Mouse (Mus musculus) neural tube, embryonic 10.5 days (tissue): ENCODE measurements around the gene Slc2a5.

Experiments
- DNase-seq: peaks from one replicate; pipeline ENCODE4 v3.0.0-alpha.2; 2017; ENCODE audit warnings: low spot score; ENCODE audit errors: extremely low spot score

Gene Slc2a5

DNA sequence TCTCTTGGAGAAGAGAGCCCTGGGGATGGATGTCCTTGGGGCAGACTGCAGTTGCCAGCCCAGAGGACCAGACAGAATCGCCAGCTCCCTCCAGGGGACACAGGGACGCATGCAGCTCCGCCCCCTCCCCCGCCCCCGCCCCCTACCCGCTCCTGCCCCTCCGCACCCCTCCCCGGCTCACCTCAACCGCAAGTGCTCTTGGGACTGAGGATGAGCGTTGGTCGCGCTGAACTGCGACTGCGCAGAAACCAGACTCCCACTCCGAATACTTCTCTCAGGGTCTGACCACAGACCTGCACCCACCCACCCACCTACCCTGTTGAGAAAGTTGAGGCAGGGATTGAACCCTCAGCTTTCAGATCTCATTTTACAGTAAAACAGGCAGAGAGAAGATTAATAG is at the start of gene Slc2a5:
Slc2a5 (plus strand) TSS at position 229 of the 400 bp plus-strand sequence.
- DNase-seq, result peak; percentile 53

DNA sequence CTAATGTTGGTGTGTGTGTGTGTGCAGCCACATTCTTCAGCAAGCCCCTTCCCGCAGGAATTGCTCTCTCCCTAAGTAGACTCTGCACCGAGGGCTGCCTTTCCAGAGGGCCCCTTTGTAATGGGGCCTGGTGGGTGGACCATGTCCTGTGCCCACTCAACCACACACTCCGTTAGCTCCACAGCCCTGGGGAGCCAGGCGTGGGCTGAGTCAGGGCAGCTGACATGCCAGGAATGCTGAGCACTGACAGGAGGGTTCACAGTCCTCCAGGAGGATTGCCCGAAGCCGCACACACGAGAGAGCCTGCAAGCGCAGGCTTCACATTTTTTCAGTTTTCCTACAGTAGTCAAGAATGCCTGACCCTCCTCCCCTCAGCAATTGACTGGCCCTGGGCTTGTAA is 48.9 kb upstream of the Slc2a5 start:
- no peak for DNase-seq

DNA sequence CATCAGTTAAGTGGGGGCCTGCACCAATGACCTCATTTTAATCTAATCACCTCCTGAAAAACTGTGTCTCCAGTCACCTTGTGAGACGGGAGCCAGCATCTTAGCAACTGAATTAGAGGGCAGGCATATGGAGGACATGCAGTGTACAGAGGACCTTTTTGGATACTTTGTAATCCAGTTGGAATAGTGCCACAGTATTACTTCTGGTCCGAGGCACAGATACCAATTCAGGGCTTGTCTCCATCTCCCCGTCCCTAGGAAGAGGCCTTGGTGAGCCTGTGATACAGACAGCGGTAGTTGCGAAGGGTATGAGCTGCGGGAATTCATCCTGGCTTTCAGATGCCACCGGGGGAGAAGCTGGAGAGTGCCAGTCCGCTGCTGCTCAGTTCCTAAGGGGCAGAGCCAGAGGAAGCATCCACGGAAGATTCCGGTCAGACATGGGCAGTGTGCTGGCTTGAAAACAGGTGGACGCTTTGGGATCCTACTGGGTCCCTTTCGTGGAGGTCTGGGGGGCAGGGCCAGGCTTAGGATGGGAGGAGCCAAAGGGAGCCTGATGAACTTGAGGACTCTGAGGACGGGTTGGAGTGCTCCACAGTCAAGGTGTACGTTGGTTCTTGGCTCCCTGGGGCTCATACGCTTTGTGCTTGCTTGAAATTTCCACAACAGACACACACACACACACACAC is 46.5 kb upstream of the Slc2a5 start:
- DNase-seq, result no peak

DNA sequence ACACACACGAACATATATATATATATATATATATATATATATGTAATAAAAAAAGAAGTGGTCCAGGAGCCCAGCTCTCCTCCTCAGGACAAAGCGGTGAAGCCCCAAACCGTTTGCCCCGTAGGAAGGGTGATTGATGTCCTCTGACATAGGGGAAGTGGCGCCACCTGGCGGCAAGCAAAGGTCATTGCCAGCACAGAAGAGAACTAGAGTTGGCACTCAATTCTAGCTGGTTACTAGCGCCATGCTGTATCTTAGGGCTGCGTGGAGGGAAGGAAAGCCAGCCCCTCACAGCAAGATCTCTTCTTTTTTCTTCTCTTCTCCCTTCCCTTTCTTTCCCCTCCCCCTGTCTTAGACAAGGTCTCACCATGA is 46.0 kb upstream of the Slc2a5 start:
- peak; percentile 54 for DNase-seq

DNA sequence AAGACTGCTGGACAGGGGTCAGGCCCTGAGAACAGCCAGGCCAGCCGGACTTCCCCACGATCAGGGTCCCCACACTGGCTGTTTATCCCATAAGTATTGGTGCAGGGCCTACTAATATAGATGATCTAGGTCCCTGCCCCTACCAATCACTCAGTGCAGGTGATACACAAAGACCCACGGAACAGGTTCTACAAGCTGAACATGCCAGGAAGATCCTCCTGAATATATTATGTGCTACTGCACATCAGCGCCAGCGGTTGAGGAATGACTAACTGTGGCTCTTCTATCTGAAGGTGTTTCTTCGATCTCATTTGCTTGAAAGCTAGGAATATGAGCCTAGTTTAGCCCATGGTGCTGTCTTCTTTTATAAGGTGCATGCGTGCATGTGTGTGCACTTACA is 43.7 kb upstream of the Slc2a5 start:
- DNase-seq, result no peak

DNA sequence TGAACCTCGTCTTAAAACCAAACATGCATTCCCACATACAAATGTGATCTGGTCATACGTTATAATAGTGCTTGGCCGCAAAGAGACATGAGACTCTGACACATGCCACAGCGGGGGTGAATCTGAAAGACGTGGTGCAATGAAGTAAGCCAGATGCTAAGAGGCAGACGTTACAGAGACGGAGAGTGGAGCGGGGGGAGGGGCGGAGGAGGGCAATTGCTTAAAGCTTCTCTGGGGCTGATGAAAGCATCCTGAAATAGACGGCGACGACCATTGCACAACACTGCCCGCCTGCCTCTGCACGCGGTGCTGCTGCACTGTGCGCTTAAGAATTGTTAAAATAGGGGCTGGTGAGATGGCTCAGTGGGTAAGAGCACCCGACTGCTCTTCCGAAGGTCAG is 42.9 kb upstream of the Slc2a5 start:
- DNase-seq, result no peak

DNA sequence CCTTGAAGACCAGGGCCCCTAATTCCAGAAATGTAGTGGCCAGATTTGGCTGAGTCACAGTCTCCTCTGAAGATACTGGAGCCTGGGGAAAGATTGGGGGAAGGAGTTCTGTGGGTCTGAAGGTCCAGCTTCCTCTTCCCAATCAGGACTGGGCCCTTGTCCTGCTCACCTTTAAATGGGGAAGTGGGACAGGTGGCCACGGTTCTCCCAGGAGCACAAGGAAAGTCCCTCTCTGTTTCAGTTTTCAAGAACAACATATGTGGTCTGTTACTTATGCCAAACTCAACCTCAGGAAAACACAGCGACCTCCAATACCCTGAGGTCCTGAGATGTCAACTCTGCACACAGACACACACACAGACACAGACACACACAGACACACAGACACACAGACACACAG is 40.4 kb upstream of the Slc2a5 start:
- DNase-seq, result no peak

DNA sequence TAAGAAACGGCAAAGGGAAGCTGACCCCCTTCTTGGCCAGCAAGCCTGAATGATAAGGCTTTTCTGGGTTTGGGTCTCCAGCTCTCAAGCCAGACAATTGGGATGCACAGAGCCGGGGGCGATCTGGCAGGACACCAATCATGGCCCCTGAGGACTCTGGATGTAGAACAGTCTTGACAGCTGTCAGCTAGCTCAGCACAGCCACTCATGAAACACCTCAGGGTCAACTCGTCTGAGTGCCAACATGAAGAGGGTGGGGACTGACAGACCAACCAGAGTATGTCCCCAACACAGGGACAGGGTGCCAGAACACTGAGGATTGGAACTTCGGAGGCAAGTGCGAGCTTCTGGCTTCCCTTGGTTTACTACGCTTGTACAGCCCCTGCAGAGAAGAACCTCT is 39.8 kb upstream of the Slc2a5 start:
- DNase-seq, result no peak

DNA sequence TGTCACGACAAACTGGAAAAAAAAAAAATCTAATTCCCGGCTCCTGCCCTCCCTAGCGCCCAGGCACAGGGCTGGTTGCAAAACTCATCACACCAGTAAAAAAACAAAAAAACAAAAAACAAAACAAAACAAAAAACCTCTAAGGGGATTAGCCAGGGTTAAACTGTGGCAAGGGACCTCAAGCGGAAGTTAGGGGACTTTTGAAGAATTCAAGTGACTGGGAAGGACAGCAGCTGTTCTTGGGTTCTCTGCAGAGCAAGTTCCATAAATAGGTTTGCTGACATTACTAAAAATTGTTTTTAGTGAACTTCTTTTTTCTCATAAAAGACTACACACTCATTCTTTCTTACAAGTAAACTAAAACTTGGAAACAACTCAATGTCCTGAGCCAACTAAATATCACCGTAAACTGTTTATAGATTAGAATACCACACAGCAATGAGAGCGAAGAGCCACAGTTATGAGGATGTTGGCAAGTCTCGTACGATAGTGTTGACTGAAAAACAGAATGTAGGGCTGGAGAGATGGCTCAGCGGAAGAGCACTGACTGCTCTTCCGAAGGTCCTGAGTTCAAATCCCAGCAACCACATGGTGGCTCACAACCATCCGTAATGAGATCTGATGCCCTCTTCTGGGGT is 38.6 kb upstream of the Slc2a5 start:
- DNase-seq, result no peak

DNA sequence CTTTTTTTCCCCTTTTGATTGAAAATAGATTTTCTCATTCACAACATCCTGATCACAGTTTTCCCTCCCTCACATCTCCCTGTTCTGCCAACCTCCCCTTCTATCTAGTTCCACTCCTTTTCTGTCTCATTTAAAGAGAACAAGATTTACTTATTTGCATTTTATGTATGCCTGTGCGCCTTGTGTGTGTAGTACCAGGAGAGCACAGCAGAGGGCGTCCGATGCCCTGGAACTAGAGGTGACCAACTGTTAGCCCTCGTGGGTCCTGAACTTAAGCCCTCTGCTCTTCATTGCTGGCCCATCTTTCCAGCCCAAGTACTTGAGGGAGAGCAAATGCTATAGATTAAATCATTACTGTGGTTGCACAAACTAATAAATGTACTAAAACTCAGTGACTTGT is 33.7 kb upstream of the Slc2a5 start:
- DNase-seq, result no peak

DNA sequence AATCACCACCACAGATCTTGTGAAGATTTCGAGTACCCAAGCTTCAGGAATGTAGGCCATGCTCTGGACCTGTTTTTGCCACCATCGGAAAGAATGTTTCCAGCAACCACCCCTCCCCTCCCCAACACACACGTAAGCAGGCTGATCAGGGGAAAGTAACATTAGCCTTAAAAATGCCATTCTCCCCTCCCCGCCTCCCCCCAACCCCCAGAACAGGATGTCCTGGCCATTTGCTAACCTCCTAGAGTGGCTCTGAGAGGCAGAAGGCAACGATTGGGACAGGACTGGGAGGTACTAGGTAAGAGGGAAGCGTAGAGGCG is 32.3 kb upstream of the Slc2a5 start:
- DNase-seq, result no peak

DNA sequence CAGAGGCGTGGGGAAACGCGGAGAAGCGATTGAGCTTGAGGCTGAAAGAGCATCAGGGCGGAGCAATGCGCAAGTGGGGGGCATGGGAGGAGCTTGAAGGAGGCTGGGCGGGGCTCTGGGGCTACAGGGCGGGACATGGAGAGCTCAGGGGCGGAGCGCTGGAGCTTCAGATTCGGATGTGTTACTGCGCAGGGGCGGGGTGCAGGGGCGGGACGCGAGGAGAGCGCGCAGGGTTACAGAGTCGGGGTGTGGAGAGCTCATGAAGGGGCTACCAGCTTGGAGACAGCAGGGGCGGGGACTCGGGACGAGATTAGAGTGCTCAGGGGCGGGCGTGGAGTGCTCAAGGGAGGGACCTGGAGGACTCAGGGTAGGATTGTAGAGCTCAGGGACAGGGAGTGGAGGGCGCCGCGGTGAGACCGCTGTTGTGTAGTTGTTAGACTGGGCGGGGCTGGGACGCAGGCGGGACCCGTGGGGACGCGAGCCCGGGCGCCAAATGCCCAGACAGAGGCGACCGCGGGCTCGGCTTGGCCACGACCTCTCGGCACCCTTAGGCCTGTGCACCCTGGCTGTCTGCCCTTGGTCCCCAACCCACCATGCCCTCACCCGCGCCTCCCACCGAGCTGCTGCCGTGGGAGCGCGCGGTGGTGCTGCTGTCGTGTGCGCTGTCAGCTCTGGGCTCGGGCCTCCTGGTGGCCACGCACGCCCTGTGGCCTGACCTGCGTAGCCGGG is 31.8 kb upstream of the Slc2a5 start, which contains the start of gene Gpr157:
Gpr157 (plus strand) TSS at position 205 of the 729 bp plus-strand sequence.
- DNase-seq, result peak; percentile 92

DNA sequence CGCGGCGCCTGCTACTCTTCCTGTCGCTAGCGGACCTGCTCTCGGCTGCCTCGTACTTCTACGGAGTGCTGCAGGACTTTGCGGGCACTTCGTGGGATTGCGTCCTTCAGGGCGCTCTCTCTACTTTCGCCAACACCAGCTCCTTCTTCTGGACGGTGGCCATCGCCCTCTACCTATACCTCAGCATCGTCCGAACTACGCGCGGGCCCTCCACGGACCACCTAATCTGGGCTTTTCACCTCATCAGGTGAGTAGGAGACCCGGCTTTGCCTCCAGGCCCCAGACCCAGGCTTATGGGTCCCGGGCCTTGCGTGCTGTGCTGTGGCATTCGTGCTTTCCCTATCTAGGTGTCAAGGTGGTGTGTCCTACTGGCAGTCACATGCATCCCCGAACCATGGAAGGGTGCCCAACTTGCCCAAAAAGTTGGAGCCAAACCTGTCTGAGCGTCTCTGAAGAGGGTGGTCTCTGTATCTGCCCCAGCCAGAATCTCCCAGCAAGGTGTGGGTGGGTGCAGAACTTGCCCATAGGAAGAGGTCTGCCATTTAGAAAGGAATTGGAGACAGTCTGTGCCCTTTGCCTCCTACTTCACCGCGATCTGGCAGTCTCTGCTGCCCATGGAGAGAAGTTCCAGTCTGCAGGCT is 31.1 kb upstream of the Slc2a5 start:
- no peak for DNase-seq

DNA sequence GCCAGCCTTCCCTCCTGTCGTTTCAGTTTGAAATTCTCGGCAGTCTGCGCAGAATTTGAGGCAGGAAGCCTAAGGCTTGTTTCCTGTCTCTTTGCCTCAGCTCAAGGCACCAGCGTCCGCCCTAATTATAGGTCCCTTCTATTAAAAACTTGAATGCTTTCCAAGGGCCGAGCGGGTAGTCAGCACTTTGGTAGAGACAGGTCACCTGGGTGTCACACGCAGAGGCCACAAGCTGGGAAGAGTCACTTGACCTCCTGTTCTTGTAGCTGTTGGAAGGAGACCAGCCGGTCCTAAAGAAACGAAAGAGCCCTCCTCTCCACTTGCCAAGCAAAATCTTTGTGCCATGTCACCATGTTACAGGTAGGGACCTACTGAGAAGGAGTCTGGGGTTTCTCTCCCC is 30.0 kb upstream of the Slc2a5 start:
- DNase-seq, result no peak

DNA sequence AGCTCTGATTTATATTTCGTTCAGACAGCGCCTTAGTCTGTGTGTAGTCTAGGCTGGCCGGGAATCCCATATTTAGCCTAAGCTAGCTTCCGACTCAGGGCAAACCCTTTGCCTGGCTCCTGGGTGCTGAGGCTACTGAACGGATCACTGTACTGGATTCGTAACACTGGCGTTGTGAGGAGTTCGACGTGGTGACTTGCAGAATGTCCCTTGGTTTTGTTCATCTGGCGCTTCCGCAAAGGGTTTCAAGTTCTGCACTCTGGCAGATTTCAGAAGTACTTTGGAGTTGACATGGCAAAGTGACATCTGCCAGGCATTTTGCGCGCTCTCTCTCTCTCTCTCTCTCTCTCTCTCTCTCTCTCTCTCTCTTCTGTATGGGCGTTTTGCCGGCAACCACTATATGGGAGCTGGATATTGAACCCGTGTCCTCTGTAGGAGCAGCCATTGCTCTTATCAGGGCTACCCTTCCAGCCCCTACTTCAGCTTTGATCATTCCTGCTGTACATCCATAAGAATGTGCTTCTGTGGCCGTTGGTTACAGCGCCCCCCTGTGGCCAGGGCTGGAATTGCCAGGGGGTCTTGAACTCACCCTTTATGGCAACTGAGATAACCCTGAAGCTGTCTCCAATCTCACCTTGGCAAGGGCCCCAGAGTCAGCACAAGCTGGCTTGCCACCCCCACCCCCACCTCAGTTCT is 27.0 kb upstream of the Slc2a5 start:
- peak; percentile 46 for DNase-seq

DNA sequence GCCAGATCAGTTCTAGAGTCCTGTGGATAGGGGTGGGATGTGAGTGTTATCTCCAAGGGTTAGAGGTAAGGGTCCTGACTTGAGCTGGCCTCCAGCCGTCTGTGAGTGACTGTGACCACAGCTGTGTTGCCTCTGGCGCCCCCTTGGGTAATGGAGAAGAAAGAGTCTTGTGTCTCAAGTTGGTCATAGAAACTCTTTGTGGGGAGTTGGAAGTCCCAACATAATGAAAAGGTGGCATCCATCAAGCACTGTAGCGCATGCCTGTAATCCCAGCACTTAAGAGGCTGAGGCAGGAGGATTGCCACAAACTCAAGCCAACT is 26.5 kb upstream of the Slc2a5 start:
- no peak for DNase-seq

DNA sequence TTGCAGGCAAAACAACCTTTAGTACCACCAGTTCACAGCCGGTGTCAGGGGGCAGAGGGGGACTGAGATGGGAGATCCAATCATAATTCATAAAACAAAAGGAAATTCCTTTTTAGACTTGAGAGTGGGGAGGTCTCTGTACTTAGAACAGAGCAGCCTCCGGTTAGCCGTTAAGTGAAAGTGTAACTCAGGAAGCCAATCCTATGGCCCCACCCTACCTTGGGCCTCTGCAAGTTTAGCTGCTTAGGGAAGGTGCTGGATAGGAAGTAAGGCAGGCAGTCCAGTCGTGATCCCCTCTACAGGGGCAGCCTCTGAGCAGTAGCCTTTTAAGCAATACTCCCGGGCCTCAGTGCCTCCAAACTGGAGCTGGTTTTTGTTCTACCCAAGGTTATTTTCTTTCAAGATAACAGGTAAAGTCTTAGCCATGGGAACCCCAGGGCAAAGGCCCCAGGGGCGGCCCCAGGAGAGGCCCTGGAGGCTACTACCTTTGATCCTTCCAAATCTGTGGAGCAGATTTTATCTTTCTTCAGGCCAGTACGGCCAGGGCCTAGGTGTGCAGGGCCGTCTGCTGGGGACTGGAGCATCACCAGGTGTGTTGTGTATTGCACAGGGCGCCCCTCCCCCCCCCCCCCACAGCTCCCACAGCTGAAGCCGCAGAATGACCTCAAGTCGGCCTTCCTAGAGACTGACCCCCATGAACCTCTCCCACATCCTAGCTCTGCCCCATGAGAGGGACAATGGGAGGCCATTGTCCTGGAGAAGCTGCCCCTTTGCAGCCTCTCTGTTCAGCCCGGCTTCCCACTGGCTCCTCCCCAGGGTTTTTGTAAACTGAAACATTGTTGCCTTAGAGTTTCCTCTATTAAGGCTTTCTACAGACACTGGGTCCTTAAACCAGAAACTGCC is 25.3 kb upstream of the Slc2a5 start:
- no peak for DNase-seq

DNA sequence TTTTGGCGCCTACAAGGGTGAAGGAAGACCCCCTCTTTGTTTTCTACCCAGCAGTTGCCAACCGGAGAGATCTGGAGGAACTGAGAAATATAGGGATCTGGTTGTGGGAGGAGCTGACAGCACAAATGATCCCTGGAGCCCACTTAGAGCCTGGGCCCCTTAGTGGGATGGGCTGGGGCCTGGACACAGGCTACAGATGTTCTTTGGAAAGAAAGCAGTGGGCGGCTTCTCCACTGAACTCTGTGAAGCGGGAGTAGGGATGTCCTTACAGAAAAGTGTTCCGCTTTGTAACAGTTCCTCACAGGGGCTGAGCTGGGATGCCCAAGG is 24.7 kb upstream of the Slc2a5 start:
- DNase-seq, result peak; percentile 57

DNA sequence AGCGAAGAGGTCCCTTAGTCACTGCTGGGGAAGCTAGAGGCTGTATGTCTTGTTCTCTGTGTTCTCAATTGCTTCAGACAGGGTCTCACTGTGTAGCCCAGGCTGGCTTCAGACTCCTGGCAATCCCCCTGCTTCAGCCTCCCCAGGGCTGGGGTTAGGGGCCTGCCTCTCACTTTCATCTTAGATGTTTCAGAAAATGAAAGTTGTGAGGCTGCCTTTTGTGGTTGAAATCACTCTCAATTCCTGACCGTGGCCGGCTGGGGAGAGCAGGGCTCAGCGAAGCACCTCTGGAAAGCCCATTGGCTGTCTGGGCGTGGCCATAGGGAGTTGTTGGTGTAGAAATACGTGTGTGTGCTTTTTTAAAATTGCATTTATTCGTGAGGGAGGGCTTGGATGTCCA is 22.8 kb upstream of the Slc2a5 start:
- DNase-seq, result no peak

DNA sequence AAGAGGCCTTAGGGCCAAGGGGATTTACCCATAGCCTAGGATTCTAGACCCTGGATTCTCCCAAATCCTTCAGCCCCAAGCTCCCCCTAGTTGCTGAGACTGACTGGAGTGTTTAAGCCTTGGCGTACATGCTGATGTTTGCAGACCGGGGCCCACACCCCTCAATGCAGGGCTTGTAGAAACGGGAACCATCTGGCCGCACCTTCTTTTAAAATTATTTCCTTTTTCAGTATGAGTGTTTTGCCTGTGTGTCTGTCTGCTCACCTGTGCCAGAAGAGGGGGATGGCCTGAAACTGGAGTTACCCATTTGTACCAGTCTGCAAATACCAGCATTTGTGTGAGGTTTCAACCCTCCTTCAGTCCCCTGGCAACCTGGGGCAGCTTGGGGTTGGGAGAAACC is 21.2 kb upstream of the Slc2a5 start:
- no peak for DNase-seq

DNA sequence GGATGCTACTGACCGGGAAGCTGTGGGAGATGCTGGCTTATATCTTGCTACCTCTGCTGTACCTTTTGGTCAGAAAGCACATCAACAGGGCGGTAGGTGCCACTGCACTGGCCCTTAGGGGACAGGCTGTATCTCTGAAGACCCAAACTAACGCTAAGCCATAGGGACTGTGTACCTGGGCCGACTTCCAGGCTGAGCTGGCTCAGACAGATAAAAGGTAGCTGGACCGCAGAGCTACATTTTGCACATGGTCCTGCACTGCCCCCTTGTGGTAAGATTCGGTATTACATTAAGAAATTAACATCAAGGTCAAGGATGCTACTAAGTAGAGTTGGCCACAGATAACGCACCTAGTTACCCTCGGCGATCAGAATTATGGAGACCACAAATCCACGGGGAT is 20.2 kb upstream of the Slc2a5 start:
- DNase-seq, result peak; percentile 60
